Mouse (Mus musculus): ENCODE results near the gene Cphx1.
"Not testable (repeated sequence)": the region's sequence is repeated elsewhere in the genome, so short reads cannot be mapped to it uniquely, and the experiment has no call there.

Gene Cphx1

DNA sequence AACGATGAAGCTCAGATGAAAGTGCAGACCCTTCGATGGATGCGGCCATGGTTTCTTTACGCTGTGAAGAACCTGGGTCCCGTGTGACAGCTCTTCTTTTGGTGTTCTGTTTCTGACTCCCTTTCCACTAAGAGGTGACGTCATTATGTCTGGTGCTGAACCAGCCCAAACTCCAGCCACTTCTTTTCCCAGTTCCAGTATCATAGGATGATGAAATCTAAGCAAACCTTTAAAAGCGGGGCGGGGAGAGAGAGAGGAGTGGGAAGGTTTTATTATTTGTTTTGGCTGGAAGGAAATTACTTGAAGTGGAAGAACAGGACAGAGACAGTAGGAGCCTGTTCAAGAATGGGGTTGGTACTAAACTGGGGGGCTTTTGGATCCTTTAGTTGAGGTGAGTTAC, at the start of gene Cphx1:
Cphx1 (plus strand) TSS at position 301 of the 400 bp plus-strand sequence.
- in situ Hi-C loops (cut with MseI, MboI), result not testable (repeated sequence)

- in situ Hi-C loops (cut with MseI, MboI), result not testable (repeated sequence)
Measured at GRCm38 (mm10) chr14:25894566-25894965, 43.5 kb upstream of the Cphx1 start.

- in situ Hi-C loops (cut with MseI, MboI), result not testable (repeated sequence)
Measured at GRCm38 (mm10) chr14:25895686-25896085, 42.4 kb upstream of the Cphx1 start.

GRCm38 (mm10) chr14:25903000-25903399, 35.1 kb upstream of the Cphx1 start, which contains the start of gene Plac9a:
Plac9a (minus strand) TSS chr14:25903100.
- in situ Hi-C loops (cut with MseI, MboI), result not testable (repeated sequence)

GRCm38 (mm10) chr14:25905243-25905642, 32.9 kb upstream of the Cphx1 start:
- in situ Hi-C loops (cut with MseI, MboI), result not testable (repeated sequence)

DNA sequence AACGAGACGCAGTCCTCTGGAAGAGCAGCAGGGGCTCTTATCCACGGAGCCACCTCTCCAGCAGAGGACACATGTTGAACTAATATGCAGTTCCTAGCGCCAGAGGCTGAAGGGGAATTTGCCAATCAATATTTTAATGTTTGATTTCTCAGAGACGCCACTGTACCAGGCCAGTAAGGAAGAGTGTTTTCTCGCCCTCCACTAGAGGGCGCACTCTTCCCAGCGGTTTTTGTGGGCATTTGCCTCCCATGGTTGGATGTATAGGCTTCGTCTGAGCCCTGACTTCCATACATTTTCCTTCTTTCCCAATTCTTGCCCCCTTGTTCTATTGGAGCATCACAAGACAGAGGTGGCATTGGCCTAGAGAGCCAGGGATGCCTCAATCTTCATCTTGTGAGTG, 30.8 kb upstream of the Cphx1 start:
- in situ Hi-C loops (cut with MseI, MboI), result not testable (repeated sequence)

GRCm38 (mm10) chr14:25908976-25909375, 29.1 kb upstream of the Cphx1 start:
- in situ Hi-C loops (cut with MseI, MboI), result not testable (repeated sequence)

GRCm38 (mm10) chr14:25918427-25919170, 19.5 kb upstream of the Cphx1 start:
- in situ Hi-C loops (cut with MseI, MboI), result not testable (repeated sequence)

- in situ Hi-C loops (cut with MseI, MboI), result not testable (repeated sequence)
Measured at GRCm38 (mm10) chr14:25926814-25927561, 11.1 kb upstream of the Cphx1 start.

DNA sequence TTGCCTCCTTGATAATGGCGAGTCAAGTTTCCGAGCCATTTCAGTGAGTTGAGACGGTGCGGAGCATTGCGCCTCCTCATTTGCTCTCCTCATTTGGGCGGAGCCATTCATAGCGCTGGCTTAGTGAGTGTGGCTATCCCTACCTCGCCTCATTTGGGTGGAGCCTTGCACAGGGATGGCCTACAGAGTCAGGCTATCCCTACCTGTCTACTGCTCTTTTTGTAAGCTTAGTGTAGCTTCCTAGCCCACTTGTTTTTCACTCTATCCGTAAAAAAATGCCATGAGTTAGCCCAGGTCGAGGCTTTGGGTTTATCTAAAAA, 10.6 kb upstream of the Cphx1 start, which contains the start of gene Tmem254a:
Tmem254a (minus strand) TSS at position 111 of the 320 bp plus-strand sequence.
- in situ Hi-C loops (cut with MseI, MboI), result not testable (repeated sequence)

DNA sequence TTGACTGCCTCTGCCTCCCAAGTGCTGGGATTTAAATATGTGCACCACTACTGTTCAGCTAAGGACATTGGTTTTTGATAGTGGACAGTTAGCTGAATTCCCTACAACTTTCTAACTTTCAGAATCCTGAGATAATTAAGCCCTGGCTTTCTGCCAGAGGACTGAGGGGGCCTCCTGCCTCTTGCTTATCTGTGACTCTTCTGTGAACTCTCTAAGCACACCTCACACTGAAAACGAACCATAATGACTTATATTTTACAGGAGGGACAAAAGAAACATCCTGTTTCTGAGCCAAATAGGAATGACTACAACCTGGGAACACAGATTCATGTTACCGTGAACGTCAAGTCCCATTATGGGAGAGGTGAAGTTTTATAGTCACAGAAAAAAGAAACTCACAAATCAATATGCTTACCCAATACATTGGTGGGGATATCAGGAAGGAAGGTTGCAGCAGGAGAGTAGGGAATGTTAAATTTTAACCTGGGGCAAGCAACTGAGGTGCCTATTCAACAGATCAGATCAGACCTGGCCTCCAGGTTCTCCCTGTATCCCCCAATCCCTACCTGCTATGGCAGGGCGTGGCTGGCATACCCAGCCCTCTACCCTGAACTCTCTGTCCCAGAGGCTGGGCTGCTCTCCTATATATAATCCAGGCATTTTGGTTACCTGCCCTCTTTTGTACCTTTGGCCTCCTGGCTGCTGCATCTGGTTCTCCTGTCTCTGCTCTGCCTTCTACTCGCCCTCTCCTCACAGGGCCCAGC, 1.1 kb upstream of the Cphx1 start:
- in situ Hi-C loops (cut with MseI, MboI), result not testable (repeated sequence)

DNA sequence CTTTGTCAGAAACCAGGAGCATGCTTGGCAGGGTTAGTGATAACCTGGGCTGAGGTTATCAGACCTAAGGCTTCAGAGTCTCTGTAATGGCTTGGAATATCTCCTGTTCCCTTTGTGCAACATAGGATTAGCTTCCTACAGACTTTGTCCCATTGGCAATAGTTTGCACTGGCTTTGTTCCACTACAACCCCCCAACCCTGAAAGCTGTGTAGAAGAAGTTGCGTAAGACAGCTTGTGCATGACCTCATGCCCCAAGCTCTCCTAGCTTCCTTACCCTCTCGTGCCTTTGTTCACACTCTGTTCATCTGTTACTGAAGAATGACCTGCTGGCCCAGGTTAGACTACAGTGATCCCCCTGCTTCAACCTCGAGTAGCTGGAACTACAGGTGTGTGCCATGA, 19.8 kb downstream of the Cphx1 start:
- in situ Hi-C loops (cut with MseI, MboI), result not testable (repeated sequence)

DNA sequence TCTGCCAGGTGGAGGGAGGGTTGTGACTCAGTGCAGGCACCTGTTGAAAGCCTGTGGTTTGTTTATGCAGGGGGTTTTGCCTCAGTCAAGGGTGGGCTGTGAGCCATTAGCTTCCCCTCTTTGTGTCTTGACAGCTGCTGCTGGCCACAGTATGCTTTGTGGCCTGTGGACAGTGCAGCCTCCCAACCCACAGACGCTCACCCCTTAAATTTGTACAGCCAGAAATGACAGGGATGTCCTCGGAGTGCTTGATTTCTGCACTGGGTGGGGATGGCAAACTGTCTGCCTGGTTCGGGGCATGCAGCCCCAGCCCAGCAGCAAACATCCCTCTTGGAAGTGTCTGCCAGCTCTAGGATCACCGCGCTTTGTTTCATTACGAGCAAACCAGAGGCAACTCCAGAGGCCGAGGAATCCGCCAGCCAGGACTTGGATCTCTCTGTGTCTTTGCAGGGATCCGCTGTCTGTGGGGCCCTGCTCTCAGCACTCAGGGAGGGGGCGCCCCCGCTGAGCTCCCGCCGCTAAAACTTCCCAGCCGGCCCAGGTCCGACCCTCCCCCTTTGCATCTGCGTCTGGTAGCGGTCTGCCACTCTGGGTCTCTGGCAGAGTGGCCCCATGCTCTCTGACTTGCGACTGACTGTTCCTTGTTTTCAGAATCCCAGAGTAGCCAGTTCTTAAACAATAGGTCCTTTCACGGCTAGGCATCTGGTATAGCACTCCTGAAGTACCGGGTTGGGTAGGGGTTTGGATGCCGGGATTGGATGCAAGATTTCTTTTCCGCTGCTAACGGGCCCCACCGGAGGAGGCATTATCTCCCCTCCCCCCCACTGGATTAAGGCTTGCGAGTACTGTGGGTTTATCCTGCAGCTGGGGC, 40.5 kb downstream of the Cphx1 start, which contains the start of gene Duxbl1:
Duxbl1 (plus strand) TSS at position 207 of the 871 bp plus-strand sequence.
- in situ Hi-C loops (cut with MseI, MboI), result not testable (repeated sequence)

GRCm38 (mm10) chr14:25979242-25979941, 41.3 kb downstream of the Cphx1 start:
- in situ Hi-C loops (cut with MseI, MboI), result not testable (repeated sequence)

DNA sequence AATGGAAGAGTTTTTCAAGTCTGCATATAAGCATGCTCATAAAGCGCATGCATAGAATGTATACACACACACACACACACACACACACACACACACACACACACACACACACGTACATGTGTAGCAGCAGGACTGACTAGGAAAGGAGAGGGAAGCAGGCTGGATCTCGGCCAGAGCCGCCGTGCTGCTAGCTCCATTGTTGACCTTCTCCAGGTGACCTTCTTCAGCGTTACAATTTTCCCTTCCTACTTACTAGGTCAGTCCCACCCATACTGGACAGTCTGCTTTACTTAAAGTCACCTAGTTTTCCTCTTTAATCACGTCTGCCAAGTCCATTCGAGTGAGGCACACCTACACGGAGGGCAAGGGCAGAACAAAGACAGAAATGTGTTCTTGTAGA, 43.8 kb downstream of the Cphx1 start:
- in situ Hi-C loops (cut with MseI, MboI), result not testable (repeated sequence)
